Mouse (Mus musculus): ENCODE measurements around the gene Nxph1.

The Nxph1 gene

GRCm38 (mm10) chr6:9097345-9097744, 149.1 kb downstream of the Nxph1 start:
- in situ Hi-C loops (cut with MseI, MboI) = no loop called here

DNA sequence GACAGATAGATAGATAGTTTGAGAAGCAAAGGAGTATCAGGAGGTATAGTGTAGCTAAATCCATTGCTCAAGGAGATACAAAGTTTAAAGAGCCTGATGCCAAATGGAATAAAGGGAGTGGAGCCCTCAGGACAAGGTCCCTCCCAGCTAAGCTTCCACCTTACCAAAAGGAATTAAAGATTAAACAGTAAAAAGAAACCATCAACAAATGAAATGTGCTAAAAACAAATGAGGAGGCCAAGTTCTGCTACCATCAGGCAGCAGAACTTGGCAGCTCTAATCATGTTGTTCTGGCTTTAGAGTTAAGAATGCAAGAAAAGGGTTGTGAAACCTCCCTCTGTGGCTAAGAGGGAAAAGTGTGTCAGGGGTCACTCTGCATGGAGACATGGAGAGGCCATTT, 159.1 kb downstream of the Nxph1 start:
- in situ Hi-C loops (cut with MseI, MboI) = no loop called here

- in situ Hi-C loops (cut with MseI, MboI) = no loop called here
Observed at GRCm38 (mm10) chr6:9119136-9119535, 170.9 kb downstream of the Nxph1 start.

DNA sequence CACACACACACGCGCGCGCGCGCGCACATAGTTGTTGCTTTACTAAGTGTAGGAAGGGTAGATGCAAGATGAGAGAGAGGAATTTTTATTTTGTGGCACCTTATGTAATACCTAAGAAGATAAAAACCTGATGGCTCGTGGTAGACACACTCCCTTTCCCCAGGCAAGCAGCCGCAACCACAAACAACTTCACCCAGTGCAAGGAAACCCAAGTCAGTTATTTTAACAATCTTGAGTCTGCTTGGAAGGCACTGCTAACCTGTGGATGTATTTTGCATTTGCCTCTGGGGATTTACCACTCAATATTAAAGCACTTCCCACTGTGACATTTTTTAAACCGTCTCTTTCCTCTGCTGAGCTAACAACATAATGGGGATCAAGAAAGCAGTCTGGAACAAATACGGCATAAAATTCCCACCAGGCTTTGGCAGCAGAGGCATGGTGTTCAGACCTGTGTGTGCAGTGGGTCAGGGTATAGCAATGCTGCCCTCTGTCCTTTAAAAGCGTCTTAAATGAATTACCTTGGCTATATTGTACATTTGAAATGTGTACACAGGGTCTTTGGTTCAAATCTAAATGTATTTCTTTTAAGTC, 176.2 kb downstream of the Nxph1 start:
- in situ Hi-C loops (cut with MseI, MboI) = no loop called here

DNA sequence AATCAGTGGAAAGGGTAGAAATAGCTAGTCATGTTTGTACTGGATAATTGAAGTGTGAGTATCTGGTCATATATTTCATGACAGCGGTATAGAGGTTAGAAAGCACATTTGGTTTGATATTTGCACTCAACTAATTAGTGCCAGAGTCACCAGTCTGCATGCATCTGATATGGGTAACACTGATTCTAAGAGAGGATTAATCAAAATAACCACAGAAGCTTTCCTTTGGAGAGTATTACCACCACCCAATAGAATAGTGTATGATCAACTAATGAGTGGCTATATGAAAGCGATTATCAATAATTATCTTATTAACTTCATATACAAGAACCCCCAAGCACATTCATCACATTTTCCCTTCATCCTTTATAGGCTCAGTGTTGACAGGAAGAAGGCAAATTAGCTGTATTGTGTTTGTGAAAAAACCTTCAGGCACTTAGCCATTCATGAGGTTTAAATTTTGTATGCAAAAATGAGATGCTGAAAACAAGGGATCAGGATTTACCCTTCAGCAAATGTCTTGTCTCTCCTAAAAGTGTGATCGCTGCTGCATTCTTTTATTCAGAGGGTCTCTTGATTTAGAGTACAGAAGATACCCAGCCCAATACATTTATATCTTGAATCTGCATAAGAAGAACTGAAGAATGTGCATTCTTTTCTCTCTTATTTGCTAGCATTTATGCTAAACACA, 185.5 kb downstream of the Nxph1 start:
- in situ Hi-C loops (cut with MseI, MboI) = no loop called here

GRCm38 (mm10) chr6:9147966-9148365, 199.7 kb downstream of the Nxph1 start:
- in situ Hi-C loops (cut with MseI, MboI) = no loop called here

GRCm38 (mm10) chr6:9149791-9150190, 201.6 kb downstream of the Nxph1 start:
- in situ Hi-C loops (cut with MseI, MboI) = no loop called here

DNA sequence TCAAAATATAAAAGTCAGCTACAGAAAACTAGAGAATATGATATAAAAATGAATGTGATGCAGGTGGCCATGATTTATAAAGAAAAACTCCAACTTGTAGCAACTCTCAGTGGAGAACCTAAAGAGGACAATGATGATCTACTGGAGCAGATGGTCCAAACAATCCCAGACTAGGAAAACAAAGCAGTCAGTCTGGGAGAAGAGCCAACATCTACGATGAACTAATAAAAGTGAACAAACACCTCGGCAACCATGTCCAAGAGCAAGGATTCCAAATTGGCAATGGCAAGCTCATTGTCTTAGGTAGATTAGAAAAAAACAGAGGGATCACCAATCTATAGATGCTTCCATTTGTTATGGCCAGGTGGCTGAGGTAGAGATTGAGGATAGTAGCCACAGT, 211.0 kb downstream of the Nxph1 start:
- in situ Hi-C loops (cut with MseI, MboI) = no loop called here

DNA sequence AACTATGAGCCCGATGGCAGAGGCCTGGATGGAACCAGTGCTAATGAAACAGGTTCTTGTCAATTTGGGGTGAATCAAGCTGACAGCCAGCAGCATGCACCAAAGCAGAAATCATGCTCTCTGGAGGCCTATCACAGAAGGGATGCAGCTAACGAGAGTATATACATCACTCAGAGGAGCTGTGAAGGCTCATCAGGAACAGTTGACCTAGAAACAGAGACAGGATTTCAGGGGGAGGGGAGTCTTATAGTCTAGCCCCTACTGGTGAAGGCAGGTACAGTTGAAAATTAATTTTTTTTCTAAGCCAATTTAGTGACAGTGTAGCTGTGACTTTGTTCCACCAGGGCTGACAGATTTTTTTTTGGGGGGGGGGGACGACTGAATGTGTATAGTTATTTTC, 234.2 kb downstream of the Nxph1 start:
- in situ Hi-C loops (cut with MseI, MboI) = no loop called here

DNA sequence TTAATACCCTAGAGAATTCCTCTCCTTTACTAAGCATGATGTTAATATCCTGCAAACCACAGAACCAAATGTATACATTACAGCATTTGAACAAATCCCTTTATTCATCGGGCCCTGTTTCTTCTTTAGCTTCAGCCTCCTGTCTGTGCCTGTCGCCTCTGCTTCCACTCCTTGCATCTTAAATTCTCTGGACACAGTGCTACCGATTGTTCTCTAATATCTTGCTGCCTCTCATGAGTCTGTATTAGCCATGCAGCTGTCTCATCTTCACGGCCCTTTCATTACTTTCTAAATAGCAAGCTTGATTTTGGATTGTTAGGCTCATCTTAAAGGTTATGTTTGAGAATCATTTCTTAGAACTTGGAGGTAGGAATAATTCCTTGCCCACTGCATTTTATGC, 262.5 kb downstream of the Nxph1 start:
- in situ Hi-C loops (cut with MseI, MboI) = no loop called here

DNA sequence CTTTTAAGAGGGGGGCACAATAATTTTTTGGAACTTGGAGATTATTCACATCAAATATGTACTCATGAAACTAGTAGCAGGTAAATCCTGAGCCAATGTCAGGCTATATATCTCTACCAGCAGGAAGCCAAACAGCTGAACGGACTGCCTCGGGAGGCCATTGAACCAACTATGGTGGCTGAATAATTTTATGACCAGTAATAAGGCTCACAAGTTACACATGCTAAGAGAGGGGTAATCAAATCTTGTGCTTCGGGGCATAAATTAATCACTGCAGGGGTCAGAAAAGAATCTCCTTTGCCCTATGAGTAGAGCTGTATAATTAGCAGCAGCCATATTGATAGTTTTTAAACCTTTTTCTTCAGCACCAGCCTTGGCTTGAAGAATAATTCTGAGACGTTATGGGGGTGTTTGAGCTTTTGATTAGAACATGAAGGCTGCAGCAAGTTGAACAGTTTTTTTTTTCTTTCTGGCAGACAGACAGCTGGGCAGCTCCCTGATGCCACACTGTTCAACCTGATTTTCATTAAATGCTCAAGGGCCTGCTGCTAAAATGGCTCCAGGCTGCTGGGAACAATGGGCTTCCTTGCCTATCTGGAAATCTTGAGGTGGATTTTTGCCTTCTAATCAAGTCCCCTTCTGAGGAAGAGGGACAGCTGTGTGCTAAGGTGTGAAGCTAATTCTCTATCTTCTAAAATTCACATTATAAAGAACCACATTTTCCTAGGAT, 272.7 kb downstream of the Nxph1 start:
- in situ Hi-C loops (cut with MseI, MboI) = no loop called here

- in situ Hi-C loops (cut with MseI, MboI) = loop anchor here (10.0 to 25.0 kb wide), 2 partner anchors 273 to 300 kb away; no protein-coding TSS in a partner anchor
Observed at GRCm38 (mm10) chr6:9234802-9235201, 286.6 kb downstream of the Nxph1 start.

GRCm38 (mm10) chr6:9267998-9268397, 319.8 kb downstream of the Nxph1 start:
- in situ Hi-C loops (cut with MseI, MboI) = no loop called here
